Mouse (Mus musculus): ENCODE results near the gene Chst4. TPM values are rescaled to one million over a fixed set of nuclear protein-coding genes. Genes with fewer than 3 reads are reported as not detected.

Chst4 gene
- not detected in 2 replicates for polyA plus RNA-seq (2016; fragmentation: Nextera tagmentation; extraction: Ambion mirVana)

- no peaks in the 10 kb centered on the region for H3K27me3 ChIP-seq
- no peak within 1 kb of the TSS for H3K9ac ChIP-seq (replicated peaks)
- ATAC-seq (ENCODE audit: low FRiP score, low read depth): no peak
- no peak within 1 kb of the TSS for H3K4me2 ChIP-seq (replicated peaks)
- no peaks in the 10 kb centered on the region for H3K36me3 ChIP-seq
- H3K9me3 ChIP-seq: no peaks in the 10 kb centered on the region
- H3K27ac ChIP-seq (replicated peaks): no peak within 1 kb of the TSS
- H3K4me1 ChIP-seq: no peaks in the 10 kb centered on the region
- H3K4me3 ChIP-seq: no peak within 1 kb of the TSS
- WGBS: 89% methylated on average over 5 of the region's 5 CpGs
Observed at GRCm38 (mm10) chr8:110039659-110040058, at the start of gene Chst4. TSS of gene Chst4 (minus strand) at chr8:110039740.

- 83% methylated on average over 11 of the region's 11 CpGs for WGBS
- H3K9me3 ChIP-seq: no peaks in the 10 kb centered on the region
- no peak overlapping the region for H3K4me2 ChIP-seq (replicated peaks)
- no peak overlapping the region for H3K27ac ChIP-seq (replicated peaks)
- H3K4me3 ChIP-seq: no peak overlapping the region
- H3K36me3 ChIP-seq: peaks cover 50% of the 10 kb centered on the region
- no peak for ATAC-seq (ENCODE audit: low FRiP score, low read depth)
- peaks cover 15% of the 10 kb centered on the region for H3K4me1 ChIP-seq
- no peak overlapping the region for H3K9ac ChIP-seq (replicated peaks)
- H3K27me3 ChIP-seq: no peaks in the 10 kb centered on the region; the same call in 1 of the 2 replicates
Observed at GRCm38 (mm10) chr8:110082416-110083105, 43.0 kb upstream of the Chst4 start.

- peak within 1 kb of the TSS; percentile 62 for H3K4me3 ChIP-seq
- no peak within 1 kb of the TSS for H3K27ac ChIP-seq (replicated peaks)
- H3K4me1 ChIP-seq: peaks cover 15% of the 10 kb centered on the region
- H3K9me3 ChIP-seq: no peaks in the 10 kb centered on the region
- peak within 1 kb of the TSS; percentile 97 for H3K4me2 ChIP-seq (replicated peaks)
- WGBS: 7% methylated on average over 54 of the region's 54 CpGs
- H3K9ac ChIP-seq (replicated peaks): peak within 1 kb of the TSS; percentile 82
- no peaks in the 10 kb centered on the region; the same call in 1 of the 2 replicates for H3K27me3 ChIP-seq
- peak; percentile 94 for ATAC-seq (ENCODE audit: low FRiP score, low read depth)
- peaks cover 22% of the 10 kb centered on the region for H3K36me3 ChIP-seq
Observed at GRCm38 (mm10) chr8:110079282-110080221, 40.0 kb upstream of the Chst4 start, which contains the start of gene Zfp612. TSS of gene Zfp612 (plus strand) at chr8:110079746.

- Histone ChIP-seq H3K4me2 (replicated peaks) (no peak overlapping the region), H3K27ac (replicated peaks) (no peak overlapping the region), H3K27me3 (no peaks in the 10 kb centered on the region; the same call in 1 of the 2 replicates), H3K4me1 (peaks cover 3% of the 10 kb centered on the region; the same call in 1 of the 2 replicates), H3K9me3 (no peaks in the 10 kb centered on the region), H3K9ac (replicated peaks) (no peak overlapping the region), H3K4me3 (no peak overlapping the region), H3K36me3 (no peaks in the 10 kb centered on the region)
- ATAC-seq (ENCODE audit: low FRiP score, low read depth): no peak
- WGBS: 85% methylated on average over 8 of the region's 8 CpGs
Observed at GRCm38 (mm10) chr8:110074496-110074895, 35.0 kb upstream of the Chst4 start.

GRCm38 (mm10) chr8:110071600-110071999 is 32.1 kb upstream of the Chst4 start:
- Histone ChIP-seq H3K9me3 (no peaks in the 10 kb centered on the region), H3K36me3 (no peaks in the 10 kb centered on the region), H3K4me1 (no peaks in the 10 kb centered on the region), H3K27ac (replicated peaks) (no peak overlapping the region), H3K27me3 (no peaks in the 10 kb centered on the region), H3K9ac (replicated peaks) (no peak overlapping the region), H3K4me2 (replicated peaks) (no peak overlapping the region), H3K4me3 (no peak overlapping the region)
- ATAC-seq (ENCODE audit: low FRiP score, low read depth): no peak
- 14% methylated on average over 9 of the region's 9 CpGs for WGBS

- no peaks in the 10 kb centered on the region for H3K4me1 ChIP-seq
- no peak overlapping the region for H3K9ac ChIP-seq (replicated peaks)
- no peak overlapping the region for H3K27ac ChIP-seq (replicated peaks)
- no peak for ATAC-seq (ENCODE audit: low FRiP score, low read depth)
- H3K36me3 ChIP-seq: no peaks in the 10 kb centered on the region
- 88% methylated on average over 4 of the region's 4 CpGs for WGBS
- no peak overlapping the region for H3K4me2 ChIP-seq (replicated peaks)
- no peak overlapping the region for H3K4me3 ChIP-seq
- no peaks in the 10 kb centered on the region for H3K9me3 ChIP-seq
- no peaks in the 10 kb centered on the region for H3K27me3 ChIP-seq
Observed at GRCm38 (mm10) chr8:110069706-110070105, 30.2 kb upstream of the Chst4 start.

- WGBS: 84% methylated on average over 4 of the region's 4 CpGs
- Histone ChIP-seq H3K4me1 (no peaks in the 10 kb centered on the region), H3K9ac (replicated peaks) (no peak overlapping the region), H3K4me2 (replicated peaks) (no peak overlapping the region), H3K27ac (replicated peaks) (no peak overlapping the region), H3K36me3 (no peaks in the 10 kb centered on the region), H3K4me3 (no peak overlapping the region), H3K9me3 (no peaks in the 10 kb centered on the region), H3K27me3 (no peaks in the 10 kb centered on the region)
- no peak for ATAC-seq (ENCODE audit: low FRiP score, low read depth)
Observed at GRCm38 (mm10) chr8:110065676-110066075, 26.1 kb upstream of the Chst4 start.

GRCm38 (mm10) chr8:110064606-110065365 is 25.2 kb upstream of the Chst4 start:
- 94% methylated on average over 18 of the region's 18 CpGs for WGBS
- ATAC-seq (ENCODE audit: low FRiP score, low read depth): no peak
- H3K4me2 ChIP-seq (replicated peaks): no peak overlapping the region

GRCm38 (mm10) chr8:110064161-110064560 is 24.6 kb upstream of the Chst4 start:
- no peak for ATAC-seq (ENCODE audit: low FRiP score, low read depth)
- H3K4me2 ChIP-seq (replicated peaks): no peak overlapping the region
- no peaks in the 10 kb centered on the region for H3K27me3 ChIP-seq
- no peaks in the 10 kb centered on the region for H3K36me3 ChIP-seq
- no peak overlapping the region for H3K4me3 ChIP-seq
- H3K27ac ChIP-seq (replicated peaks): no peak overlapping the region
- no peaks in the 10 kb centered on the region for H3K4me1 ChIP-seq
- 85% methylated on average over 9 of the region's 9 CpGs for WGBS
- H3K9ac ChIP-seq (replicated peaks): no peak overlapping the region
- no peaks in the 10 kb centered on the region for H3K9me3 ChIP-seq

More at GRCm38 (mm10) chr8:110064606-110065365, 25.2 kb upstream of the Chst4 start:
- H3K27me3 ChIP-seq: no peaks in the 10 kb centered on the region
- H3K27ac ChIP-seq (replicated peaks): no peak overlapping the region
- no peak overlapping the region for H3K4me3 ChIP-seq
- H3K4me1 ChIP-seq: no peaks in the 10 kb centered on the region
- no peaks in the 10 kb centered on the region for H3K9me3 ChIP-seq
- H3K9ac ChIP-seq (replicated peaks): no peak overlapping the region
- H3K36me3 ChIP-seq: no peaks in the 10 kb centered on the region

GRCm38 (mm10) chr8:110058207-110058606 is 18.7 kb upstream of the Chst4 start:
- no peaks in the 10 kb centered on the region for H3K36me3 ChIP-seq
- no peaks in the 10 kb centered on the region for H3K4me1 ChIP-seq
- H3K4me3 ChIP-seq: no peak overlapping the region
- no peak overlapping the region for H3K27ac ChIP-seq (replicated peaks)
- H3K9ac ChIP-seq (replicated peaks): no peak overlapping the region
- no peak for ATAC-seq (ENCODE audit: low FRiP score, low read depth)
- H3K27me3 ChIP-seq: no peaks in the 10 kb centered on the region
- H3K9me3 ChIP-seq: no peaks in the 10 kb centered on the region
- WGBS: 79% methylated on average over 8 of the region's 8 CpGs
- H3K4me2 ChIP-seq (replicated peaks): no peak overlapping the region

GRCm38 (mm10) chr8:110051208-110051607 is 11.7 kb upstream of the Chst4 start:
- Histone ChIP-seq H3K27me3 (no peaks in the 10 kb centered on the region), H3K4me1 (no peaks in the 10 kb centered on the region), H3K4me2 (replicated peaks) (no peak overlapping the region), H3K27ac (replicated peaks) (no peak overlapping the region), H3K4me3 (no peak overlapping the region), H3K9me3 (no peaks in the 10 kb centered on the region), H3K36me3 (no peaks in the 10 kb centered on the region), H3K9ac (replicated peaks) (no peak overlapping the region)
- no peak for ATAC-seq (ENCODE audit: low FRiP score, low read depth)
- WGBS: 85% methylated on average over 6 of the region's 6 CpGs

All from midbrain, embryonic 12.5 days (tissue).